Mouse (Mus musculus) lung, adult 2 months (tissue): Measurements from ENCODE around the gene Ppp6r2.

ENCODE experiments used
- CTCF ChIP-seq: fragments of 200-500 bp; IDR thresholded peaks from 2 replicates; pipeline ENCODE4 v1.5.1; 2011; ENCODE audit warnings: mild to moderate bottlenecking, low read length, control low read depth; ENCODE audit not compliant: insufficient read depth
- POLR2A ChIP-seq: fragments of 200-500 bp; IDR thresholded peaks from 2 replicates; pipeline ENCODE4 v1.6.1; 2011; ENCODE audit warnings: low read depth, mild to moderate bottlenecking, control low read depth, low read length, borderline replicate concordance; ENCODE audit errors: extremely low read depth

- TF ChIP-seq CTCF, result no peak
- TF ChIP-seq POLR2A, result no peak
Observed at GRCm38 (mm10) chr15:89175411-89176155, 35.8 kb upstream of the Ppp6r2 start.
